Mouse (Mus musculus) c-Kit-positive CD71-negative TER-119-negative erythroid progenitor cells, embryonic 14.5 days (primary cell): ENCODE data around the gene Gm11114.

Experiments
- DNase-seq: peaks from one replicate; pipeline ENCODE4 v3.0.0-alpha.2; 2013; ENCODE audit warnings: low read depth

Gene Gm11114

DNA sequence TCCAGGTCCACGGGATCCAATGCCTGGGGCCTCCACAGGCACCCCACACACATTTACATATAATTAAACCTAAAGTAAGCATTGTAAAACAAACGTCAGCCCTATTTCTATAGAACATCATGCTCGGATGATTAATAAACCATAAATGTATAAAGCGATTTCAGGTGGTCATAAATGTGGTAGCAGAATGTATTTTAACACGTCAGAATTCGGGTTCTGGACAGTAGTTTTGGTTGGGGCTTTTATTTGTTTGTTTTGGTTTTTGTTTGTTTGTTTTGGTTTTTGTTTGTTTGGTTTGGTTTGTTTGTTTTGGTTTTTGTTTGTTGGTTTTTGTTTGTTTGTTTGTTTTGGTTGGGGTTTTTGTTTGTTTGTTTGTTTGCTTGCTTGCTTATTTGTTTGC lies at the start of gene Gm11114:
Gene Gm11114 (plus strand): TSS at position 301 of the 400 bp plus-strand sequence.
- no peak for DNase-seq

DNA sequence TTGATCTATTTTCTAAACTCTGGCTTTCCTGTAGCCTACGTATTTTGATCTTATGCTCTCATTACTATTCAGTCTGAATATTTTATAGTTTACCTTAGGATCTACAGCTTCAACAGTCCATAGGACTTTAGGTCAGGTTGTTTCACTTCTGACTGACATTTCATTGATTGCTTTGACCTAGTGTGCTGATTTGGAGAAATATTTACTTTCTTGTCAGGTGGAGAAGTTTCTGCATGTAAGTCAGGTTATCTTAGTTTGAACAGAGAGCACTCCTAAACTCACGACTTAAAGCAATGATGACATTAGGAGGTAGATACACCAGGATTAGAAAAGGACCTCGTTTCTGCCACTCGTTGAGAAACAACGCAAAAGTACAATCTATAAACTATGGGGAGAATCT lies 45.7 kb upstream of the Gm11114 start:
- DNase-seq, result no peak

DNA sequence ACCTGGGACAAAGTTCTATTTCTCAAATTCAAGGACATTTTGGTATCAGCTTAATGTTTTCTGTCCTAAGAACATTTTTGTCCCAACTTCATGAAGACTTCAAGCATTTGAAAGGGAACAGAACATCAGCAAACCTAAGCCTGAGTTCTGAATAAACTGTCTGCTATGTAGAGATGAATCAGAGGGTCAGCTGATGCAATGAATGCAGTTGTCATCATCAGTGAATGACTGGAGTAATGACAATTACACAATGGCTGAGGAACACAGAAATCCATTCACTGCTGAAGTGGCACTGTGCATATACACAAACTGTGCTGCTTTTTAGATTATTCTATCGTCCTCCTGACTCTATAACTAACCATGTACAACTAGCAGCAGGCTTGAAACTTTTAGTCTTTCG lies 38.5 kb upstream of the Gm11114 start:
- no peak for DNase-seq

DNA sequence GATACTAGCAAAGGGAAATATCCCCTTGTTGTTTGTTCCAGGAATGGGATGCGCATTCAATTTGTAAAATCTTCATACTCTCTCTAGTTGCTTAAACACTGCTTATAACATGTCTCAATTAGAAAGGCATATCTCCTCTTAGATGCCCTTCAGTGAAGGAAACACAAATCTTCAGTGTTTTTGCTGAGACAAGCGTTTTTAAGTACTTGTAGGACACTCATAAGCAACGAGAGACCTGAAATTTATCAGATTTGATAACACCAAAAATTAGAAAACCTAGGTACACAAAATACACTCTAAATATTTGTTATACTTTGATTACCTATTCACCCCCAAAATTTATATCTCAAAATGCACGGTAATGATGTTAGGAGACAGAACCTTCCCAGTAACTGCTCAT lies 9.7 kb upstream of the Gm11114 start:
- DNase-seq, result no peak

DNA sequence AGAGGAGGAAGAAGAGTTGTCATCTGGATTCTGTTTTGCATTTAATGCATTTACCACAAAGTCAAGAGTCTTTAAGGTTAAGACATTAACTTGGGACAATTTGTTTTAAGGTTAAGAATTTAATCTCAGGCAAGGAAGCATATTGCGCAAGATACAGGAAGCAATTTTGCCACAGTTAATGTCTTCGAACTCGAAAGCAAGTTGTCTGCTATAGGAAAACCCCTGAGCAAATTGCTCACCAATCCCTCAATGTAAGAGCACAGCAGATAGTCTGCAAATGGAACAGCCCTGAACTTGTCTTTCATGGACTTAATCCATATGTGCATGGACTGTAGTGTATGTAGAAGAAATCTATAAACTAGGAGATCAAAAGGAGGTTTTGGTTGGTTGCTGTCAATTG lies 9.2 kb upstream of the Gm11114 start:
- DNase-seq, result no peak

DNA sequence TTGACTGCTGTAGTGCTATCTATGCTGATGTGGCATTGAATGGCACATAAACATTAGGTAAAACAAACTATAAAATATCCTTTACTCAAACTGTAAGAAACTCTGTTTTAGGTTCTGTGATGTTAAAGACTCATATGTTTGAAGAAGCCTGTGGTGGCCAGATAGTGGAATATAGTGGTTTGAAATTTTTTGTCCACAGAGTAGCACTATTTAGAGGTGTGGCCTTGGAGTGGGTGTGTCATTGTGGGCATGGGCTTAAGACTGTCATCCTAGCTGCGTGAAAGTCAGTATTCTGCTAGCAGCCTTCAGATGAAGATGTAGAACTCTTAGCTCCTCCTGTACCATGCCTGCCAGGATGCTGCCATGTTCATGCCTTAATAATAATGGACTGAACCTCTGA lies 3.5 kb downstream of the Gm11114 start:
- no peak for DNase-seq

DNA sequence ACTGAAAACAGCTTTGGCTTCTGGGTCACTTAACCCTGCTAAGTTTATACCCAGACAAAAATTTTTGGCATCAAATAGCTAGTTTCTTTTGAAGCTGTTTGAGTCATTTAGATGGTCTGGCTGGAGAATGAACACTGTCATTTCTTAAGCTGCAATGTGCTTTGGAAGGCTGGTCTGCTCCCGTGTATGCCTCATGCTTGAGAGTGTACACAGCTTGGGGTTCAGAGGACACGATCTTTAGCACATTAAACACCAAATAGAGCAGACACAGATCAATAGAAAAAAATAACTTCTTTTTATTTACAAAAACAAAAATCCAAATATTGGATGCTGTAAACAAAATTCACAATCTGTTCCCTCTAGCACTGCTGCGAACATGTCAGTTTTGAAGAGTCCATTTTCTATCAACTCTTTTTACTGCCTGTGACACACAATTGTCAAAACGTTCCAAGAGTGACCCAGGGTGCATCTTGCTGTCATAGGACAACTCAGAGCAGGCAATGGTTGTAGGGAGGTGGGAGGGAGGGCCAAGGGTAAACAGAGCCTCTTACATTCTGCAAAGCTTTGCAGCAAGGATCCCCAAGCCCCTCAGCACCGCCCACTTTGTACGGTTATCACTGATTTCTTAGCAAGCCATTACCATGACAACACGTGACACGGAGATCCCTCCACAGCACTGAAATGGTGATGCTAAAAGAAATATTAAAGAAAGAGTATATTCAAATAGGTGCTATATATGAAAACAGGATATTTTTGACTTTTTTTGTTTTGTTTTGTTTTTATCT lies 7.8 kb downstream of the Gm11114 start:
- DNase-seq, result no peak

DNA sequence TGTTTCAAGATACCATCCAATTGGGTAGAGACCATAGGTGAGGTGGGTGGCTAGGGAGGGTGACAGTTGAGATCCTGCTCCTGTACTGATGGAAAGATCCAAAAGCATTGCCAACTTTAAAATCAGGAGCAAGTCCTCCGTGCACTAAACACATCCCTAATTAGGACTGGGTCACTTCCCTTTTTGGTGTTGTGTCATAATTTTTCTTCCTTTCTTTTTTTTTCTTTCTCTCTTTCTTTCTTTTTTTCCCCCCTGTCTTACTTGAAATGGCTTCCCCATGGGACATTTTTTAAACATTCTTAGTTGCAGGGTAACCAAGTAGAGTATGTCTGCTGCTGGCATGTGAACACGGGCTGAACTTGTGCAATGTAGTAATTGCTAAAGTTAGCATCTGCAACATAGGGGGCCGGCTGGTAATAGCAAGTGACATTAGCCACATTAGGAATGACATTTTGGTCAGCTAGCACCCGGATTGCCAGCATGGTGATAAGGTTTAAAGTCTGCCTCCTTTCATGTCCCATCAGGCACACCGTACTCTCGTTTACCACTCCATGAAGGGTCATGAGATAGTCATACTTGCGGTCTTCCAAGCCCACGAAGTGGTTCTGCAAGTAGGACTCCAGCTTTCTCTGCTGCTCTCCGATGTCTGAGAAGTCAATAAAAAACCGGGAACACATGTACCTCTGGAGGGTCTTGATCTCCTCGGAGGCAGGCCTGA lies 11.7 kb downstream of the Gm11114 start:
- DNase-seq, result no peak

DNA sequence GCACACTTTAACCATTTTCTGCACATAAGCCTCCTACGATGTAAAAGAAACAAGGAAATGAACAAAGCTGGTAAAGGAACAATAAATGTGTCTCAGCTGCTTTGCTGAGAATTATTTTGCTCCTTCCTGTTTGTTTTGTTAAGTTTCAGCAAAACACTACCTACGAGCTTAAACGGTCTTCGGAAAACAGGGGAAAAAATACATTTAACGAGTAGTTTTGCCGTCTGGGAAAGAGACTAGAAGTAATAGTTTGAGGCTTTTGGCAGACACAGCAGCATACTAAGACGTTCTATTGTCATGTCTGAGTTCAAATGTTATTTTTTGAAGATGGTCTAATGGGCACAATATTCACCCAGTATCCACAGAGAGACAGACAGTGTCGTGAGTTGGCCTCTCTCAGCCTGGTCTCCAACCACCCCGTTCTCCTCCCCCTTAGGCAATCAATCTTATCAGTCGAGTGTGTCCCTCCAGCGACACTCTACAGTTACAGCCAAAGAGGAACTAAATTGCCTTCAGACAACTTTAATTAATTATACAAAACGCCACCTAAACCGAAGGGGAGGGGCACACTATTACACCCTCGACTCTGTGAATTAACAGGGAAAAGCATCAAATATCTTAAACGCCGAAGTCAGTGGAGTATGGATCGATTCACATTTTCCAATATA lies 12.8 kb downstream of the Gm11114 start:
- DNase-seq, result no peak

DNA sequence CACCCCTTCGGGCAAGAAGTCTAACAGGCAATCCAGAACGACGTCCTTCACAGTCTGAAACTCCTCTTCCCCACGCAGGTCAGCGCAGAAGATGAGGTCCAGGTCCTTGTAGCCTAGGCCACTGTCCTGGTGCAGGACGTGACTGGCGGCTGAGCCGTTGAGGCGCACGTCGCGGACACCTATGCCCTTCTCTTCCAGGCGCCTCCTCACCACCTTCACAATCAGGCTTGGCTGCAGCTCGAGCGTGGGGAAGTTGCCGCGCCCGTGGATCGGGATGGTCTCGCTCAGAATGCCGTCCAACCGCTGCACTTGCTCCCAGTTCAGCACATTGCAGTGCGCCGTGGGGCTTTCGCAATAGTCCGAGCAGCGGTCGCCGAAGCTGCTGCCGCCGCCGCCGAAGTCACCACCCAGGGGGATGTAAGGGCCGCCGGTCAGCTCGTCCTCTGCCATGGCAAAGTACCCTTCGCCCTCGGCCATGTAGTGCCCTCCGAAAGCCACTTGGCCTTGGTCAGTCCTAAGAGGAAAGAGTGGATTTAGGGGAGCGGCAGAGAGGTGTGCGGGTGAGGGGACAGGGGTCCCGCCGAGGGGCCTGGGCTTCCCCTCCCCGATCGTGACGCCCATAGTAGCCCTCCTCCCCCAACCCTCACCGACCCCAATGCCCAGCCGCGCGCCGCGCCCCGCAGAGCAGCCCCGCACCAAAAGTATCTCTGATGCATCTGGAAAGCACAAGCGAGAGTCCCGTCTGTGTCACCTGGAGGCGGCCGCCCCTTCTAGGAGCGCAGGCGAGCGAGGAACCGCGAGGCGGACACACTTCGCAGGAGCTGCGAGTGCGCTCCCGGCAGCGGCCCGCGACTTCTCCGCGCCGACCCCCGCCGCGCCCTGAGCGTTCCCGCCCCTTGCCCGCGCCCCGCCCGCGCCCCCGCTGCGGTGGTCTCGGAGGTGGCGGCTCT lies 14.0 kb downstream of the Gm11114 start:
- no peak for DNase-seq

DNA sequence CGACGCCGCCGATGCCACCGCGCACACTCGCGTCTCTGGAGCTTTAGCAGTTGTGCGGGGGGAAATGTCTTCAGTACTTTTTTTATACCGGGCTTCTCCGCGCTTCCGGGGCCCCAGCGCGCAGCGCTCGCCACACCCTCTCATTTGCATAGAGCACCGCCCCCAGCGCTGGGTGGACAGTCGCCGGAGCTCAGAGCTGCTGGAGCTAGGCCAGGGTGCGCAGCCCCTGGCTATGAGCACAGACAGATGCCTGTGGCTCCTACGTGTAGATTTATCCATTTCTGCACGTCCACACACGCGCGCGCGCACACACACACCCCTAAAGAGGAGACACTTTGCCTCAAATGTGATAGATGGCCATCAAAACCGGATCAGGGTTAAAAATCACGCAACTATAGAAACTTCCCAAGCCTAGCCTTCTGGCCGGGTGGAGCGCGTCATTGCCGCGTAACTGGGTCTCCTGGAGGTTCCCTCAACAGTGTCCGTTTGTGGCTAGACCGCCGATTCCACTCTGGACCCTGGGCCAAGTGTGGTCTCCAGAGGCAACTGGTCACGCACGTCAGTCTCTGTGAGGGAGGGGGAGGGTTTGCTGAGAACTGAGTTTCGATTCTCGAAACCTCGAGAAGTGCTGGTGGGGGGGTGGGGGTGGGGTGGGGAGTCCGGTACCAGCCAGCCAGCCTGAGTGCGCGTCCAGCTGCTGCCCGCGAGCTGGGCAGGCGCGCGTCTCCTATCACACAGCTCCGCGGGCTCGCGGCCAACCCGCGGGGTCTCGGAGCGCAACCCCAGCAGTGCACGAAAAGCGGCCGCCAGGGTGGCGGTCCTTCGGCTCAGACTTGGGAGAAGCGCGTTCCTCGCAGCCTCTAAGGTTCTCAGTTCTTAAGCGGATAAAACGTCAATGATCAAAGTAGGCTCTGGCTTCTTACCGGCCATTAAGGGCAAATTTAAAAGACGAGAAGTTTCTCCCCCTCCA lies 15.0 kb downstream of the Gm11114 start, which contains the start of gene Tent5a:
Gene Tent5a (minus strand): TSS at position 107 of the 970 bp plus-strand sequence.
- peak; percentile 70 for DNase-seq

DNA sequence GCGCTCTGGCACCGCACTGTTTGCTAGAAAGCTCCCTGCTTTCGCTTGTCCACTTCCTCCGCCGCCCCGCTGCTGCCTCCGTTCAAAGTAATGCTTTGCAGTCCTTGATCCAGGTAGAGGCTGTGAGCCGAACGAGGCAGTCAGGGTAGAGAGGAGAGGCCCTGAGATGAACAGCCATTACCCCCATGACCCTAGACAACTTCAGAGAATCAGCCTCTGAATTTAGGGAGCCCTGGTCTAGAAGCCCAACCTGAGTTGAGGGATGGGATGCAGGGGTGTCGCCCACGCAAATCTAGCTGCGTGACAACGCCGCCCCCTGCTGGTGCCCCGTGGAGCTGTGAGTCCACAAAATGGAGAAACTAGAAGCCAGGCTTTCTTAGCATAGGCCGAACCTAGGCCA lies 15.7 kb downstream of the Gm11114 start:
- DNase-seq, result peak; percentile 80

DNA sequence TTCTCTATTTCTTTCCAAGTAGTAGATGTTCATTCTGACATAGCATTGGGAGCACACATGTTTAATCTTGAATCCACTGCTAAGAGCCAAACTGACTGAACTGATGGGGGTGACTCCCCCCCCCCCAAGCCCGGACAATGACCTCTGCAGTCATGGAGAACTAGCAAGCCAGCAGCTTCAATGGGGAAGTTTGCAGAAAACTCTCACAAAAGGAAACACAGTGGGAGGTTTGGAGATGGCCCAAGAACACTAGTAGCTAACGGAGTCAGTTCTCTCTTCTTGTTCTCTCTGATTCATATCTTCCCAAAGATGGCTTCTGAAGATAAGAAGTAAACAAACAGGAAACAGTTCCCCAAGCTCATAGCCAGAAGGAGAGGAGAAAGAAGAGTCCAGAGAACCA lies 18.9 kb downstream of the Gm11114 start:
- no peak for DNase-seq

DNA sequence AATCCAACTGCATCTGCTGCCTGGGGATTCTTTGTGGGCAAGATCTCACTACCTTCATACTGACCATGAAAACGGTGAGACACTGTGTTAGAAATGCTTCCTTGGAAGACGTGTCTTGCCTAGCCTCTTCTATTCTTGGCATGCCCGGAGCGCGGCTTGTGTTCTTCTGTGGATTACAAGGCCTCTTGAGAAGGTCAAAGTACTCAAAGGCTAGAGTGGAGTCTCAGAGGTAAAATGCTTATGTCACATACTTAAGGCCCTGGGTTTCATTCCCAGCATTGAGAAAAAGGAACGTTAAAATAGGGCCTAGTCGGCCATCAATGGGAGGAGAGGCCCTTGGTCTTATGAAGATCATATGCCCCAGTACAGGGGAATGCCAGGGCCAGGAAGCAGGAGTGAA lies 23.5 kb downstream of the Gm11114 start:
- no peak for DNase-seq

DNA sequence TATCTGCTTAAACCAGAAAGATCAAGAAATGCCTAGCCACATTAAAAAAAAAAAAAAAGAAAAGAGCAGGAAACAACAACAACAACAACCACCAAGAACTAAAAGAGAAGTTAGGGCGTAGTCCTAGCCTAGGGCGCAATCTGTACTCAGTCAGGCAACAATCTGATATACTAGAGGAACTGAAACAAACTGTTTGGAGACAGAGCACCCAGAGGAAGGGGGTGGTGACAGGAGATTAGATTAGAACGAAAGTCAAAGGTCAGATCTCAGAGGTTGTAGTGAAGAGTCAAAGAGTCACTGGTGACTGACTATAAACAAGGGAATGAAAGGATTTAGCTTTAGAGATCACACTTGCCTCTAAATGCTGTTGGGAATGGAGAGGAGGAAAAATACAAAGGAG lies 27.7 kb downstream of the Gm11114 start:
- no peak for DNase-seq

DNA sequence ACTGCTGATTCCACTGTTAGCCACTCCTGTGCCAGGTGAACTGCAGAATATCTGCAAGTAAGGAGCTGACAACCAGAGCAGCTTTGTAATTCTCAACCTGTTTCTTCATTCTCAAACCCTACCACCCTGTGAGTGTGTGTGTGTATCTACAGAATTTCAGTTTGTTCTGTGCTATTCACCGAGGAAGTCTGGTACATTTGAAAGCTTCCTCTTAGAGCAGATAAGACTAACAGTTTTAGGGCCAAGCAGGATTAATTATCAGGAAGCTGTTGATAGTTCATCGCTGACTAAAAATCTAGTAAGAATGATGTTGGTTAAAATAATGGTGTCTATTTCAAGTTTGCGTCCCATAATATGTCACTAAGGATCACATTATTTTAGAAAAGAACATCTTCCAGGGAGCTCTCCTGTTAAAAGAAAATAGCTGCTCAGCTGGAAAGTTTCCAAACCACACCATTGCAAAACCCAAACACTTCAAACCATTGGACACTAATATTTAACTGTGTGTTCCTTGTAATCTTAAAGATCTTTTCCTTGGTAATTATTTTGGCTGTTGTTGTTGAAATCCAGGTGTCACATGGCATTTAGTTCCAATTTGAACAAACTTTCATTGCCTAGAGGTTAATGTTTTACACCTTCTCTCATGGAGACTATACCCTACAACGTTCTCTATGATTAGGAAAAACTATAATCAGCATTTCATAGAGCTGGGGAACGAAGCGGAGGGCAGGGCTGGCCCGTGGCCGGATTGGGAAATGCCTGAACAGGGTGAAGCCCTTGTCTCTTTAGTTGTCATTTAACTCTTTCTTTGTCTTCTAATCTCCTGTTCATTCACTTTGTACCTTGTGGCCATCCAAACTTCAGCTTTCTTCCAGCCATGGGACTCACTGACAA lies 30.6 kb downstream of the Gm11114 start:
- no peak for DNase-seq

DNA sequence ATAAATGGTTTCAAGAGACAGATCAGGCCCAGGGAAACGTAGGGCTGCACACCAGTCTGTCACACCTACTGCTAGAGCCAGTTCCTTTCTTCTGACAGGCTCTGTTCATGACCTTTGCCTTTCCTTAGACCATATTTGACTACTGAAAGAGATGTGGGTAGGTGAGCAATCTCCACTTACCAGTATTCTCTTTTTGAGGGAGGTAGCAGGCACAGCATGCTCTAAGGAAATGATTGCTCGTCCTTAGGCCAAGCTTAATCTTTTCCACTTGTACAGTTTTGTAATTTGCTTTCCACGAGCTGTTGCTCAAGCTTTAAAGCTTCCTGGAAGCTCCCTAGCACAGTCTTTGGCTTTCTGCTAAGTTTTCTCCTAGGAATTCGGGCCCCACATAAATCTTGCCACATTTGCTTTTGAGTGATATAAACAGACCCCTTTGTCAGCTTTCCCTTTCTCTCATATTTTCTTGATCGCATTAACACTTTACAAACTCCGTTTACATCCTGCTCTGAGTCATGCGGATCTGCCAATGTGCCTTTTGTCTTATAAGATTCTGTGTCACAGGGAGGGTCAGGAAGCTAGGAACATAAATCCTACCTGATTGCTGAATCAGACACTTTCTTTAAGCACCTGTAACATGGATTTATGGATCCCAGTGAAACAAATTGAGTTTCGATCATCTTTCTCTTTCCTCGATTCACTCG lies 35.4 kb downstream of the Gm11114 start:
- no peak for DNase-seq

DNA sequence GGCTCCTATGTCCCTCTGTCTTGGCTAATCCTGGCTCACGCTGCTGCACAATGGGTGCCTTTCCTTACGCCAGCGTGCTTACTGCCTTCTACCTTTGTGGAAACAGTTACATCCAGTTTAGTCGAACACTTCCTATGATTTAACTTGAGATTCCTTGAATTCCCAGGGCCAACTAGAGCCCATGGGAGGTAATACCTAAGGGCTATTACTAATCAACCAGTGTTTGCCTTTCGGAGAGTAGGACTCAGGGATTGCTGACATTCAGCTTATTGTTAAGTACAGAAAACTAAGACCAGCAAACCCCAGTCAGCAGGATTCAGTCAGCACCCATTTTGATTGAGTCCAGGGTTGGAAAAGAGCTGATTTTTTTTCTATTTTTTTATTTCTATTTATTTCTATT lies 43.0 kb downstream of the Gm11114 start:
- DNase-seq, result no peak
